8 mouse cellular contexts compared by ENCODE assay signal in the genomic region with DNA sequence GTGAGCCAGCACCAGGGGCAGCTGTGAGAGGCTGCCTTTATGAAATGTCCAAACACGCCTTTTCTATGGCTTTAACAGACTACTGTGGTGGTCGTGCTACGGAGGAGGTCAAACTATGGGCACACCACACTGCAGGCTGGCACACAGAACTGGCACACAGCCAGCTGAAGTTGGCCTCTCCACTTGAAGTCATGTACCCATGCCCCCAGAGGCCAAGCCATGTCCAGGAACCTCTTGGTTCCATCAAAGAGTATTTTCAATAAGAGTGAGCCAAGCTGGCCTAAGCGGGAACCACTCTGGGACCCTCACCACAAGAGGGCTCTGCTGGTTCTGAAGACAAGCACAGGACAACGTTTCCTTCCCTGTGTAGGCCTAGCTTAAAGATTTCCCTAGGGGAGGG. TPM values are rescaled to one million over a fixed set of nuclear protein-coding genes. Genes with fewer than 3 reads are reported as not detected.
DNase-seq lines count a peak whose midpoint lies in the region; ATAC-seq lines count a peak whose summit lies in the region.

No protein-coding gene starts in this region.

- no peaks in the 10 kb centered on the region for H3K4me1 ChIP-seq in hindbrain, embryonic 11.5 days (replicated peaks; ENCODE audit: control insufficient read depth, insufficient read depth, low read length)
- peaks cover 9% of the 10 kb centered on the region for H3K4me1 ChIP-seq in liver, embryonic 12.5 days

- 76% methylated on average over 5 of the region's 5 CpGs for WGBS in hindbrain, embryonic 11.5 days
- 56% methylated on average over 5 of the region's 5 CpGs for WGBS in liver, embryonic 12.5 days (ENCODE audit: insufficient replicate concordance)

- no peak overlapping the region for H3K9ac ChIP-seq in hindbrain, embryonic 11.5 days (ENCODE audit: low read depth, low read length)
- H3K9ac ChIP-seq in liver, embryonic 12.5 days = no peak overlapping the region

- H3K4me2 ChIP-seq in hindbrain, embryonic 11.5 days (replicated peaks; ENCODE audit: low read depth, low read length) = no peak overlapping the region
- no peak overlapping the region for H3K4me2 ChIP-seq in liver, embryonic 12.5 days

- H3K27me3 ChIP-seq in hindbrain, embryonic 11.5 days (ENCODE audit: control insufficient read depth, insufficient read depth, low read length) = no peaks in the 10 kb centered on the region
- no peaks in the 10 kb centered on the region for H3K27me3 ChIP-seq in liver, embryonic 12.5 days (replicated peaks)

- no peaks in the 10 kb centered on the region for H3K36me3 ChIP-seq in hindbrain, embryonic 11.5 days (ENCODE audit: control insufficient read depth, insufficient read depth, low read length)
- no peaks in the 10 kb centered on the region for H3K36me3 ChIP-seq in liver, embryonic 12.5 days

- peak; percentile 32 to 43 for DNase-seq in cerebellum, postnatal 14 days
- no peak for DNase-seq in cerebellum, adult 9-10 months
- peak; percentile 38 for DNase-seq in ZHBTc4 (ENCODE audit: low read depth, low spot score)
- DNase-seq in hindbrain, embryonic 11.5 days (ENCODE audit: low spot score) = peak; percentile 21
- DNase-seq in urinary bladder, postnatal 10 days (ENCODE audit: low spot score) = no peak

- ATAC-seq in hindbrain, embryonic 11.5 days (ENCODE audit: low FRiP score) = no peak
- no peak for ATAC-seq in liver, embryonic 12.5 days
- ATAC-seq in frontal cortex, adult (ENCODE audit: low TSS enrichment) = no peak
- ATAC-seq in activated CD4-positive, CD25-positive, alpha-beta regulatory T cell, adult 4 months = no peak

- H3K27ac ChIP-seq in hindbrain, embryonic 11.5 days (ENCODE audit: low read depth, low read length) = no peak overlapping the region
- peak overlapping the region; percentile 48; the same call in 1 of the 2 replicates for H3K27ac ChIP-seq in liver, embryonic 12.5 days

- H3K4me3 ChIP-seq in hindbrain, embryonic 11.5 days (ENCODE audit: low read depth, low read length) = no peak overlapping the region
- H3K4me3 ChIP-seq in liver, embryonic 12.5 days = no peak overlapping the region

- no peaks in the 10 kb centered on the region for H3K9me3 ChIP-seq in hindbrain, embryonic 11.5 days (ENCODE audit: control insufficient read depth, low read length)
- no peaks in the 10 kb centered on the region for H3K9me3 ChIP-seq in liver, embryonic 12.5 days (replicated peaks)

RNA-seq across cellular contexts. Expression of gene Wwc2, which starts 49.7 kb away (rescaled TPM):
- polyA plus RNA-seq in hindbrain, embryonic 11.5 days (2014; fragmentation: Nextera tagmentation; extraction: Ambion mirVana) = 8.6 and 10.0 TPM in 2 replicates
- 4.7 and 5.0 TPM in 2 replicates for polyA plus RNA-seq in liver, embryonic 12.5 days (2016; fragmentation: Nextera tagmentation; extraction: Ambion mirVana)
- polyA plus RNA-seq in activated CD4-positive, CD25-positive, alpha-beta regulatory T cell, adult 4 months (2017; shearing (Covaris generic)) = under 1 TPM; 0.09 to 0.32 TPM

Comparison
In these comparisons a context has a peak if more than half of its experiments do, and no peak if none do; other contexts are left out.
1. DNase-seq: peak in cerebellum, postnatal 14 days (2 of 2), ZHBTc4 (single experiment) and hindbrain, embryonic 11.5 days (single experiment); none in cerebellum, adult 9-10 months (single experiment) and urinary bladder, postnatal 10 days (single experiment).